Mouse (Mus musculus) ES-Bruce4 (cell line): ENCODE data around the gene Adpgk.

ENCODE experiments used
- CTCF ChIP-seq: IDR thresholded peaks from one replicate; pipeline ENCODE4 v1.8.1; 2011; ENCODE audit warnings: low read depth, low read length
- EP300 ChIP-seq: IDR thresholded peaks from 2 replicates; pipeline ENCODE4 v1.6.1; 2011; ENCODE audit warnings: low read depth, low read length; ENCODE audit not compliant: insufficient read depth
- POLR2A ChIP-seq: IDR thresholded peaks from one replicate; pipeline ENCODE4 v1.8.1; 2011; ENCODE audit warnings: low read length; ENCODE audit not compliant: insufficient read depth

DNA sequence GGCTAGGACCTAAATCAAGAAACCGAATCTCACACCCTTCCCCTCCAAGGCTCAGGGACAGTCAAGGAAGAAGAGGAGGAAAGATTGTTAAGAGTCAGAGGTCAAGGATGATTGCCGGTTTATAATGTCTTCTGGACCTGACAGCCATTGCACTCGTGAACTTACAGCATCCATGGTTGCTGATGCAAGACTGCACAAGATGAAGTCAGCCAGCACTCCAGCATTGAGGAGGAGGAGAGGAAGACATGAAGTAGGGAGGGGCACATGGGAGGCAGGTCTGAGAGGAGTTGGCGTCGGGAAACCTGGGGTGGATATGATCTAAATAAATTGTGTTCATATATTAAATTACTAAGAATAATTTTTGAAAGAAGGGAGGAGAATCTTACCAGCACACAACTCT lies 12.7 kb upstream of the Adpgk start:
- TF ChIP-seq EP300 (no peak), CTCF (no peak), POLR2A (no peak)
